Mouse (Mus musculus): ENCODE results near the gene AF067061. TPM values are rescaled to one million over a fixed set of nuclear protein-coding genes. Genes with fewer than 3 reads are reported as not detected.

AF067061 gene
- polyA plus RNA-seq, 1 experiment from 2014 or later = not detected

- H3K9ac ChIP-seq = no peak overlapping the region
- no peaks in the 10 kb centered on the region for H3K4me1 ChIP-seq
- H3K4me2 ChIP-seq (replicated peaks) = no peak overlapping the region
- H3K4me3 ChIP-seq = no peak overlapping the region
- WGBS = 90% methylated on average over 9 of the region's 9 CpGs
- H3K27ac ChIP-seq = no peak overlapping the region
- H3K27me3 ChIP-seq = no peaks in the 10 kb centered on the region
- H3K36me3 ChIP-seq = no peaks in the 10 kb centered on the region
- ATAC-seq (ENCODE audit: insufficient number of reproducible peaks, insufficient read depth, low FRiP score, low TSS enrichment) = no peak
- H3K9me3 ChIP-seq = no peaks in the 10 kb centered on the region
Observed at GRCm38 (mm10) chr13:120278784-120279183, 15.9 kb downstream of the AF067061 start.

DNA sequence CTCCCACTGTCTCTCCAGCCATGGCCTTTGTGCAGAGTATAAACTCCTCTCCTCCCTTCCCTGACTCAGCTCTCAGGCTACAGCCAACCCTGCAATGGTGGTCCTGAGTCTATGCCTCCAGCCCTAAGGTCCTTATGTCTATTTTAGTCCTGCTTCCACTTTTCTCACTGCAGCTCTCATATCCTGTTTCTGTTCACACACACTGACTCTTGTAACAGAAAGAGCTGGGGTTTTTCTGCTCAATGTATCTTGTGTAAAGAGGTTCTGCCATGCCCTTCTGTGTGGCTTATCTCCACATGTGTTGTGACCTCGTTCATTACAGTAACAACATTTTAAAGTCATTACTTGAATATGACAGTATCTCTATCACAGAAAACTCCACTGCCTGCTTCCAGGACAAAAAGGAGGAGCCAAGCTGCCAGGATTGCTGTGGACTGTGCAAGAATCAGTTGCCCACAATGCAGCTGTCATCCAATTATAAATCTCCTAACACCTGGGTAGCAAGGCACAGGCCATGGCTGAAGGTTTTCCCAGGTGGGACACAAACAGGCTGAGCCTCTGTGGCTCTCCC, 36.5 kb downstream of the AF067061 start:
- Histone ChIP-seq H3K9me3 (no peaks in the 10 kb centered on the region), H3K4me2 (replicated peaks) (no peak overlapping the region), H3K9ac (no peak overlapping the region), H3K36me3 (no peaks in the 10 kb centered on the region), H3K4me1 (no peaks in the 10 kb centered on the region), H3K4me3 (no peak overlapping the region), H3K27me3 (no peaks in the 10 kb centered on the region), H3K27ac (no peak overlapping the region)
- WGBS = 82% methylated on average over 1 of the region's 1 CpGs
- ATAC-seq (ENCODE audit: insufficient number of reproducible peaks, insufficient read depth, low FRiP score, low TSS enrichment) = no peak

- WGBS = 35% methylated on average over 2 of the region's 2 CpGs
- no peak for ATAC-seq (ENCODE audit: insufficient number of reproducible peaks, insufficient read depth, low FRiP score, low TSS enrichment)
- Histone ChIP-seq H3K9ac (no peak within 1 kb of the TSS), H3K27ac (no peak within 1 kb of the TSS), H3K27me3 (no peaks in the 10 kb centered on the region), H3K9me3 (no peaks in the 10 kb centered on the region), H3K4me3 (no peak within 1 kb of the TSS), H3K36me3 (no peaks in the 10 kb centered on the region), H3K4me2 (replicated peaks) (no peak within 1 kb of the TSS), H3K4me1 (no peaks in the 10 kb centered on the region)
Observed at GRCm38 (mm10) chr13:120299991-120300442, 37.1 kb downstream of the AF067061 start, which contains the start of gene BC147527. Gene BC147527, plus strand, starts transcription at chr13:120300392.

DNA sequence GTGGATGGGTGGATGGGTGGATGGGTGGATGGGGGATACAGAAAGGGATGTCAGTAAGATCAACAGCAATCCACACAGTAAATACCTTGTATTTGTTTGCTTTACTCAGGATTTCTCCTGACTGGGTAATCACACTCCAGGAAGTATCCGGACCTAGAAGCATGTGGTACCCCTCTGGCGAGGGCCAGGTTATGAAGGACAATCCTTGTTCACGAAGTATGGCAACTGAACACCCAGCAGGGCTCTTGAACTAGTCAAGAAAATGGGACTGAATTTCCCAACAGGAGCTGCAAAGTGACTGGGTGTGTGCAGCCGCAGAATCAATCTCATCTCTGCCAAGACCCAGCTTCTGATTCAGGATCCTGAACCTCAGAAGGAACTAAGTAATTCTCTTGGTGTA, 37.9 kb downstream of the AF067061 start:
- Histone ChIP-seq H3K27me3 (no peaks in the 10 kb centered on the region), H3K36me3 (no peaks in the 10 kb centered on the region), H3K4me3 (no peak overlapping the region), H3K4me1 (no peaks in the 10 kb centered on the region), H3K4me2 (replicated peaks) (no peak overlapping the region), H3K9me3 (no peaks in the 10 kb centered on the region), H3K27ac (no peak overlapping the region), H3K9ac (no peak overlapping the region)
- ATAC-seq (ENCODE audit: insufficient number of reproducible peaks, insufficient read depth, low FRiP score, low TSS enrichment) = no peak
- 79% methylated on average over 4 of the region's 4 CpGs for WGBS

DNA sequence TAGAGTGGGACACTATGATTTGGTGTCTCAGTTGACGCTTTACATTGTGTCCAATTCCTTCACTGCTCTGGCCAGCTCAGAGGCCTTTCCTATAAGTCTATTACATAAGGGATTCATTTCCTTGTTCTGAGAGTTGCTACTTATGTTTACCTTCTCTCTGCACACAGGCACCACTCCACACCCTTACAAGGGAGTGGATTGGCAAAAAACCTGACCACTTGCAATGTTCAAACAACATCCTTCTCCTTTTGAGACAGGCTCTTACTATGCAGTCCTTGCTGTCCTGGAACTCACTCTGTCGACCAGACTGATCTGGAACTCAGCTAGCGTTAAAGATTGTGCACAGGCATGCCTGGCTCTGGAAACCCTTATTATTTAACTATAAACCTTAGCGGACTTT, 47.8 kb downstream of the AF067061 start:
- Histone ChIP-seq H3K27ac (no peak overlapping the region), H3K4me3 (no peak overlapping the region), H3K4me1 (no peaks in the 10 kb centered on the region), H3K9ac (no peak overlapping the region), H3K27me3 (0 out of 2 replicates have a peak, but pooled peaks cover 3% of the 10 kb centered on the region), H3K36me3 (no peaks in the 10 kb centered on the region), H3K9me3 (no peaks in the 10 kb centered on the region), H3K4me2 (replicated peaks) (no peak overlapping the region)
- 76% methylated on average over 4 of the region's 4 CpGs for WGBS
- ATAC-seq (ENCODE audit: insufficient number of reproducible peaks, insufficient read depth, low FRiP score, low TSS enrichment) = no peak

DNA sequence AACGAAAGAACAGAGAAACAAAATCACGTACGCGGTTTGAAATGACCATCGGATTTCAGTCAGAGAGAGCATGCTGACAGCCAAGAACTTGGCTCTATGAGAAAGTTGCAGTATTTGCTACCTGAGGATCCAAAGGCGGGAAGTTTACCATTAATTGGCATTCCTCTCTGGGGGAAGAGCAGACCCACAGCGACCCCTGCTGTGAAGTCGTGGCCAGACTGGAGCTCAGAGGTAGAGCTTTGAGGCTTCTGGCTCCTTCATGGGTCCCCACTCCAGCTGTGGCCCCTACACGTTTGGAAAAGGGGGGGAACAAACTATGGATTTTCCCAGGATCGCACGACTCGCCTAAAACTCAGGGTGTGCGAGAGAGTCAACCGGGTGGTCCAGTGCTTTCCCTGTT, 50.7 kb downstream of the AF067061 start:
- Histone ChIP-seq H3K4me2 (replicated peaks) (no peak overlapping the region), H3K4me1 (no peaks in the 10 kb centered on the region), H3K36me3 (no peaks in the 10 kb centered on the region), H3K27ac (no peak overlapping the region), H3K27me3 (0 out of 2 replicates have a peak, but pooled peaks cover 3% of the 10 kb centered on the region), H3K9ac (no peak overlapping the region), H3K9me3 (no peaks in the 10 kb centered on the region), H3K4me3 (no peak overlapping the region)
- ATAC-seq (ENCODE audit: insufficient number of reproducible peaks, insufficient read depth, low FRiP score, low TSS enrichment) = no peak
- WGBS = 40% methylated on average over 14 of the region's 14 CpGs

Other genes starting within 250 kb of the AF067061 start
- not detected in 2 replicates for gene Gm36079, start 236.1 kb upstream of the AF067061 start, polyA plus RNA-seq (2016; fragmentation: Nextera tagmentation; extraction: Ambion mirVana)
- gene Gm21188, start 210.9 kb upstream of the AF067061 start, polyA plus RNA-seq (2016; fragmentation: Nextera tagmentation; extraction: Ambion mirVana) = not detected in 2 replicates
- not detected in 2 replicates for gene Gm20767, start 122.9 kb upstream of the AF067061 start, polyA plus RNA-seq (2016; fragmentation: Nextera tagmentation; extraction: Ambion mirVana)
- not detected in 2 replicates for gene Gm21818, start 90.7 kb upstream of the AF067061 start, polyA plus RNA-seq (2016; fragmentation: Nextera tagmentation; extraction: Ambion mirVana)
- not detected in 2 replicates for gene Gm21762, start 47.2 kb upstream of the AF067061 start, polyA plus RNA-seq (2016; fragmentation: Nextera tagmentation; extraction: Ambion mirVana)
- gene Gm21731, start 24.0 kb upstream of the AF067061 start, polyA plus RNA-seq (2016; fragmentation: Nextera tagmentation; extraction: Ambion mirVana) = not detected in 2 replicates
- gene BC147527, start 37.3 kb downstream of the AF067061 start, polyA plus RNA-seq (2016; fragmentation: Nextera tagmentation; extraction: Ambion mirVana) = 0.18 TPM in 1 of 2 replicates, not detected in the other
- not detected in 2 replicates for gene Tcstv3, start 53.8 kb downstream of the AF067061 start, polyA plus RNA-seq (2016; fragmentation: Nextera tagmentation; extraction: Ambion mirVana)

All from embryonic facial prominence, embryonic 12.5 days (tissue).